Mouse (Mus musculus) neural tube, embryonic 10.5 days (tissue): ENCODE data around the gene Kcnc4.

ENCODE experiments used
- DNase-seq: peaks from one replicate; pipeline ENCODE4 v3.0.0-alpha.2; 2017; ENCODE audit warnings: low spot score; ENCODE audit errors: extremely low spot score

Gene Kcnc4

DNA sequence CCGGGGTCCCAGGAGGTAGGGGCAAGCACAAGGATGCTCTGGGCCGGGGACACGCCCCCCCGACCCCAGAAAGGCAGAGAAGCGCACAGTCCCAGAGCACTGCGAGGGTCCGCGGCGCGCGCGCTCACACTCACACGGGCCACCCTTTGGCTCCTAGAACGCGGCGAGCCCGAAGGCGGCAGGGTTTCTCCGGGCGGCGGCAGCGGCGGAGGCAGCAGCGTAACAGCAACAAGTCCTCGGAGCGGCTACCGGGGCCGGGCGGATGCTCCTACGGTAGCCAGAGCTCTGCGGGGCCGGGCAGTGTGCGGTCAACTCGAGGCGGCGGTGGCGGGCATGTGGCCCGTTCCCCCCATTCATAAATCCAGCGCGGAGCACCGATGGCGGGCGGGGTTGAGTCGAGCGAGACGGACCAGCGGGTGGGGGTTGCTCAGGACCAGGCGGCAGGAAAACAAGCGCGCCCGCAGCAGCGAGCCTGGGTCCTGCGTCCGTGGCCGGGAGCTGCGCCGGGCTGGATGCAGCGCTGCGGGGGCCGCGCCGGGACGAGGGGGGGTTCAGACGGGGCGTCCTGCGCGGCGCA lies at the start of gene Kcnc4:
Gene Kcnc4, minus strand, starts transcription at position 357 of the 577 bp plus-strand sequence.
- no peak for DNase-seq

GRCm38 (mm10) chr3:107508696-107509095 lies 49.3 kb upstream of the Kcnc4 start:
- no peak for DNase-seq

DNA sequence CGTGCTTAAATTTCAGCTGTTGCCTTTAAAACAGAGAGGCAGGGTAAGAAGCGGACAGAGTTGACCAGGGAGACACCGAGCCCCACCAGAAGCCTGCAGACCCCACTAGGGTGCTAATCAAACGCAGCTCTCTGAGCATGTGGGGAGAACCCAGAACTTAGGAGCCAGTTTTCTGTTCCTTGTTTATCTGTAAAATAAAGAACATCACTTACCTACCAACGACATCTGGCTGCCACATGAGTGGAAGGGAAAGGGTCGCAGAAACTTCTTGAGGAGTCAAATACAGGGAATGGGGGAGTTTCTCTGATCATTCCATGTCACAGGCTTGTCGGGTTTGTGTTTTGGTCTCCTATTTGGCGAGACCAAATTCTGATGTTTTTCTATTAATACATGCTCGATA lies 48.6 kb upstream of the Kcnc4 start:
- DNase-seq, result no peak

DNA sequence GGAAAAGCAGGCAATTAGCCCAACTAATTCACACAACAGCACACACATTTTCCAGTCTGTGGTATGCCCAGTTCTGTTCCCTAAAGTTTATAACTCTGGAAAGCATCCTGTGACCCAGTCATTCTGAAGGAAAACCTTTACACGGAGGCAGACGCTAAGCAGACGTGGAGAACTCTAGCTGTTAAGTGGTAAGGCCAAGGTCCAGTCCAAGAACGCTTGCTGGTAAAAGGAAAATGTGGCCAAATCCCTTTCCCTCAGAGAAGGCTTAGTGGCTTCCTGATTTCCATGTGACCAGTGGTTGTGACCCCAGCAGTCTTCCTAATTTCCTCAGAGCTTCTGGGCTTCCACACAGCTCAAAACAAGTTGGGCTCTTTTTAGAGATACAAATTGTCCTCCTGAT lies 47.2 kb upstream of the Kcnc4 start:
- no peak for DNase-seq

DNA sequence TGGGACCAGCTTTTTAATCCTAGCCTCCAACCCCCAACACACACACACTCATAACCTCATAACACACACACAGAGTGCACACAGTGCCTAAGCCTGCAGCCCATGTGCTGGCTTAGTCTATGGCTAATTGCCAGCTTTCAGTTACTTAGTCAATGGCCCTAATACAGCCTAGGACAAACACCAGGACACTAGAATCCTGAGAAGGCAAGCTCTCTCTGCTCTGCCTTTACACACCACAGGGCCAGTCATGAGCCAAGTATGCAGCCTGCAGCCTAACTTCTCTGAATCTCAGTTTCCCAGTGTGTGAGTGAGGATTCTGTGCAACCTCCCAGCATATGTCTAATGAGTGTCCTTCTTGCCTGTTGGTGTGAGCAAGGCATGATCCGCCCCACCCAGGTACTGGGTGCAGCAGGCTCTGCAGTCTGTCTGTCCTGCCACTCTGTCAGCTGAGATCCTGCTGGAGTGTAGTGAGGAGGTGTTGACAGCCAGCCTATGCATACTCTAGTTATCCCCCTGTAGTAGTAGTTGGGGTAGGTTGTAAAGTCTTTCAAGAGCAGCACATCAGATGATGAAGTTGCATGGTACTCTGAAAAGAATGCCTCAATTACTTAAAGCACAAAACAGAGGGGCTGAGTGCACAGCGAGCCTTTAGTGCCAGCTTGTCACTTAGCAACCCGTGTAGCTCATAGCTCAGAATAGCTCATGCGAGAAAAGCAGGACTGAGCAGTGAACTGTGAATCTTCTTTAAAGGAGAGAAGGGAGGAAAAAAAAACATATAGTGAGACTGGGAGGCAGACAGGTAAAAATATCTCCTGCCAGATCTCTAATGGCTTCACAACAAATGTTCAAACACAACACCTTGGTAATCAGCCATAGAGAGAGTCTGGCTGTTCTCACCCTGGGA lies 46.4 kb upstream of the Kcnc4 start:
- no peak for DNase-seq

DNA sequence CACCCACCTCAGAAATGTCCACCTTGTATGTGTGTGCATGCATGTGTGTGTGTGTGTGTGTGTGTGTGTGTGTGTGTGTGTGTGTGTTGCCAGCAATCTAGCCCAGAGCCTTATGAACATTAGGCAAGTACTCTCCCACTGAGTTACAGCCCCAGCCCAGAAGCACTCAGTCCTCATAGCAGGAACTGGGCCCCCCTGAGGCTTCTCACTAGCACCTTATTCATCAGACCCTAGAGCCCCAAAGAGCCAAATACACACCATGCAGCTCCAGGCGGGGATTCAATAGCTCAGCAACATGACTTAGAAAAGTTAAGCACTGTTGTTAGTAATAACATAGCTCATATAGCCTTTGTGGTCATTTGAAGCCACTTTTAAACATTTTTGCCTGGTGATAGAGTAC lies 45.2 kb upstream of the Kcnc4 start:
- no peak for DNase-seq

DNA sequence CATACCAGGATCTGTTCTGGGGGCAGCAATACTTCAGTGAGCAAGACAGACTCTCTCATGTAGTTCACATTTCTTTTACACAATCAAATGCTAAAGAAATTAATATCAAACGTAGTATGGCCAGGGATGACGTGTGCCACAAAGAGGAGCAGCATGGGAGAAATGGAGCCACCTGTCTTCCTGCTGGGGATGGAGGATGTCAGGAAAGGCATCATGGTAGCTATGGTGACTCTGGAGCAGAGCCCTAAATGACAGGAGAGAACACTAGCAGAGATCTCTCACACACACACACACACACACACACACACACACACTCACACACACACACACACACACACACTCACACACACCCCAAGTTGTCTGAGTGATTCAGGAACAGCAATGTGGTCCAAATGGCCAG lies 44.4 kb upstream of the Kcnc4 start:
- no peak for DNase-seq

DNA sequence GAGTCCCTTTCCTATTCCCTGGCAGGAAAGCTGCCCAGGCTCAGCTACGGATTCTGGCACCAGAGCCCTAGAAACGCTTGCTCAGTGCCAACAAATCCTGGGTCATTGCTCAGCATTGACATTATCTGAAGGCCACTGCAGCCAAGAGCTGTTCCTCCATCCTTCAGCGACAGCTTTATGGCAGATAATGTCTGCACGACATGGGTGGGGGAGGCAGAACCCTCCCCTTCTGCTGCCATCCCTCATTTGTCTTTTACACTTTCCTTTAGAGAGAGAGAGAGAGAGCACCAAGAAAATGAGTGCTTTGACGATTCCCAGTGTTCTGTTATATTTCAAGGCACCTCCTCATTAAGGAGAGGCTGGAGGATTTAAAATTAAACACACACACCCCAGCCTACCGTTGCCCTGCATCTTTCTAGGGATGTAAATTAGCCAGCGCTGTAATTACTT lies 42.4 kb upstream of the Kcnc4 start:
- no peak for DNase-seq

- no peak for DNase-seq
Observed at GRCm38 (mm10) chr3:107500301-107500700, 40.9 kb upstream of the Kcnc4 start.

DNA sequence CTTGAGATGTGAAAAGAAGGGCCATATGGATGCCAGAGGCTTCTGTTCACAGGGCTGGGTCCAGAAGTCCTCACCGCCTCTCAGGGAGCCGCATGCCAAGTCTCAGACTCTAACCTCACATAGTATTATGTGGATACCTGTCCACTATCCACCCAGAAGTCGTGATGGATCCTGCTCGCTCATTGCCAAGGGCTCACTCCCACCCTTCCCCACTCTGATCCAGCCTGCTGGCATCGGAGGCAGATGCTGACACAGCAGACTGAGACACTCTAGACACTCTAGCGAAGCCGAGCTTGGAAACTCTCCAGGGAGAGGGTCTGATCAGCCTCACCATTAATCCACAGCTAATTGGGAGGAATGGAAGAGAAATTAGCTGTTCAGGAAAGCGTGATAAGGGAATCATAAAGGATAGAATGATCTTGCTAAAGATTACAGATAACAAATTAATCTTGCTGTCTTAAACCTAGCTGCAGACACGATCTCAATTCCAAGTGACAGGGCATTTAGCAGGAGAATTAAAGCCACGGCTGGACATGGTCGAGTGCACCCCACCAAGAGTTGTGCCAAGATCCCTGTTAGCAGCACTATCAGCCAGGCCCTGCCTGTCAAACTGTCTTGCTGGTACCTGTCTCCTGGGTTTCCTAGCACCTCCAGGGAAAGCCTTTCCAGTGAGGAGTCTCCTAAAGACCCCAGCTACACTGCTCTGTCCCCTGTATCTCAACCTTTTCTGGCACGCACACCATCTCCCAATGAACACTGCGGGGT lies 36.9 kb upstream of the Kcnc4 start:
- DNase-seq, result no peak

- no peak for DNase-seq
Observed at GRCm38 (mm10) chr3:107495524-107495923, 36.2 kb upstream of the Kcnc4 start.

- DNase-seq, result no peak
Observed at GRCm38 (mm10) chr3:107491459-107491858, 32.1 kb upstream of the Kcnc4 start.

DNA sequence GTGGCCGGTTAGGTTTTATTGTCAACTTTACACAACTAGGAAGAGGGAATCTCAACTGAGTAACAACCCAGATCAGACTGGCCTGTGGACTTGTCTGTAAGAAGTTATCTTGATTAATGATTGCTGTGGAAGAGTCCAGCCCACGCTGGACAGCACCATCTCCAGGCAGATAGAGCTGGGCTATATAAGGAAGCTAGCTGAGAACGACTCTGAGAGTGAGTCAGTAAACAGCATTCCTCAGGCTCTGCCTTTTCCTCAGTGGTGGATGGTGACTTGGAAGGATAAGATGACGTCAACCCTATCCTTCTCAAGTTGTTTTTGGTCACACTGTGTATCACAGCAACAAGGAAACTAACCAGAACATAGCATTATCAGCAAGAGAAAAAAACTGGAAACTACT lies 29.3 kb upstream of the Kcnc4 start:
- no peak for DNase-seq

DNA sequence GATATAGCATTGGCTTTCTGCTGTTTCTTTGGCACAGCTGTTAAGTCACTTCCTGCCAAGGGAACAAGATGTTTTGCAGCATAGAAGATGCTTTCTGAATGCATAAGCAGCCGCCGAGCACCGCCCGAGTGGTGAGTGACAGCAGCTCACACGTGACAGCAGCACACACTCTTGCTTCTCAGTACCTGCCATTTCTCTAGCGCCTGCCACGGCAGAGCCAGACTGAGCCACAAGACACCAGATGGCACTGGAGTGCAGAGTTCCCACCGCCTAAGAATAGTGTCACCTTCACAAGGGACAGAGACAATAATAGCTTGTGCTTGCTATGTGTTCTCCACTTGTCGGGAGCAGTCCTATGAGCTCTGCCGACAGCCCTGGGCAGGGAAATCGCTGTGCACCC lies 23.9 kb upstream of the Kcnc4 start:
- no peak for DNase-seq

DNA sequence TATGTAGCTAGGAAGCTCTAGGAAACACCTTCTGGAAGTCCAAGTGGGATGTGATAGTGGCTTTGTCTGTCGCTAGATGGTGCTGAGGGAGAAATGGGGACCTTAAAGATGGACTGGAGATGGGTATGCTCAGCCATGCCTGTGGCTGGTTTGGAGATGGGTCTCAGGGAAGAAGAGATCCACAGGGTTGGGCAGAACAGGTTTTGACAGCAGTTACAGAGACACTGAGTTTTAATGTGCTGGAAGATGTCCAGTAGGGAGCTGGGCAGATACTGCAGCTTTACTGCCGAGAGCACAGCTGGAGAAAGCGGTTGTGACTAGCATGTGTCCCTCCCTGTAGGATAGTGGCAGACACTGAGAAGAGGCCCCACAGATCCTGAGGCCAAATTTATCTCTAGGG lies 21.3 kb upstream of the Kcnc4 start:
- peak; percentile 23 for DNase-seq

GRCm38 (mm10) chr3:107472198-107472597 lies 12.8 kb upstream of the Kcnc4 start:
- DNase-seq, result peak; percentile 67

DNA sequence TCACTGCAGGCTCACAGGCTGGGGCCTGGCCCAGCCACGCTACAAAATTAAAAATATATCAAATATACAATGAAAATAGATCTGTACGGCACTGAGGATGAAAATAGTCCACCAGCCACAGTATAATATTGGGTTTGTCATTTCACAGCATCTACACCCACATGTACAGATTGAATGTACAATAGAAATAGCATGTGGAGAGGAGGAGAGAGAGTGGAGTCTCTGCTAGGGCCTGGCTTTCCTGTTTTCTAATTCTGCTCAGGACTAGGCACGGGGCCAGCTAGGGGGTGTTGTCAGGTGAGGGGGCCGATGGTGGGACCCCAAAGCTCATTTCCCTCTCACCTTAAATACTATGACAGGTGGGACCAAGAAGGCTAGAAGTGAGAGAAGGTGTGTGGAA lies 9.7 kb upstream of the Kcnc4 start:
- DNase-seq, result no peak

DNA sequence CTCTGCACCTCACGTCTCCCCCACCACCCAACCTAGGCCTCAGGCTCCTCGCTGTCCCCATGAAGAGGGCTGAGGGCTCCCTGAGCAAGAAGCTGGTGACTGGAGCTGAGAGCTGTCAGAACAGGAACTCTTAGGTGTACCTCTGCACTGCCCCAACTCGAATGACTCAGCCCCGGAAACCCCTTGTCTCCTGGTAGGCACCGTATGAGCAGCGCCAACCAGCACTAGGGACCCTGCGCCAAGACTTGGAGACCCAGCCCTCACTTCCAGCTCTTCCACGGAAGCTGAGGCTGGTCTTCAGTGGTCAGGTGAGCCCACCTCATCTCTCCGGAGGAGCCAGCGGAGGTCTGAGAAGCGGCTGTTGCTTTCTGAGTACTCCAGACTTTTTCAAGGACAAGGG lies 8.8 kb upstream of the Kcnc4 start:
- no peak for DNase-seq

GRCm38 (mm10) chr3:107466577-107466976 lies 7.2 kb upstream of the Kcnc4 start:
- DNase-seq, result peak; percentile 75

GRCm38 (mm10) chr3:107462160-107462559 lies 2.8 kb upstream of the Kcnc4 start:
- DNase-seq, result peak; percentile 85

- peak; percentile 47 for DNase-seq
Observed at GRCm38 (mm10) chr3:107459773-107460431, 550 bp upstream of the Kcnc4 start.
